Mouse (Mus musculus): ENCODE measurements around the gene Aars2.

Aars2 gene

GRCm38 (mm10) chr17:45544001-45544872, 37.6 kb downstream of the Aars2 start:
- DNase-seq, result no peak

GRCm38 (mm10) chr17:45544873-45545277, 38.2 kb downstream of the Aars2 start:
- DNase-seq, result no peak

DNA sequence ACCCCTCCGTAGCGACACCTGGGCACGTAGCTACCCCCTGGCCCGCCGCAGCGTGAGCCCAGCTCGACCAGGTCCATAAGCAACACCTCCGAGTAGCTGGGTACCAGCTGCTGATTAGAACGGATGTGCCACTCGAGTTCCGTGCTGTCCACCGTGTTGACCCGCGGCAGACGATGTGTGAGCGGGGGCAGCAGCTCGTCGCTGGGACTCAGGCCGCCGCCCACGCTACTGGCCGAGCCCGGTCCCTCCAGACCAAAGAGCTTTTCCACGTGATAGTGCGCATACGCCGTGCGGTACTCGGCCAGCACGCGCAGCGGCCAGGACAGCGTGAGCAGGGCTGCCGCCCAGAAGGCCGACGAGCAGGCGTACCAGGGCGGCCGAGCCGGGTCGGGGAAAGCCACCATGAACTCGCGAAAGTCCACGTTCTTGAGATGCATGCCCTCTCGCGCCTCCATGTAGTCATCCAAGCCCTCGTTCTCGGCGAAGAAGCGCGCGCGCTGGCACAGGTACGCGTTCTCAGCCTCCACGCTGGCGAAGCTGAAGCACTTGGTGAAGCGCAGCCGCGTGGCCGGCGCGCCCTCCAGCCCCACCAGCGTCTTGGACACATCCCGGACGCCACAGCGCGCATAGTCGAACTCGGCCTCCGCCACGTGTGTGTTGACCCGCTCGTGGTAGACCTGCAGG, 38.8 kb downstream of the Aars2 start:
- DNase-seq, result no peak

DNA sequence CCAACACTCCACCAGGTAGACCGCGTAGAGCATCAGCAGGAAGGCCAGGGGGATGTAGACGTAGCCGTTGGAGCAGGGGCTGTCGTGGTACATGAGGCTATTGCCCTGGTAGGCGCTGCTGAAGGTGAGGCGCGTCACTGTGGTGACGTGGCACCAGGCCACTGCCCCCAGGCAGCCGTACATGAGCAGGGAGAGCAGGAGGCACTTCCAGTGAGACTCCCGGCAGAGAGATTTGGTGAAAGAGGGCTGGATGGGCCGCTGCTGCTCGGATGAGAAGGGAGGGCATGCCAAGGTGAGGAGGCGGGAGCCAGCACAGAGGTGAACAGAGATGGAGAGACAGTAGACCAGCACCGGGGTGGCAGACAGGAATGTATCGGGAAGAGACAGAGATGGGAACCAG, 40.3 kb downstream of the Aars2 start:
- DNase-seq, result no peak

DNA sequence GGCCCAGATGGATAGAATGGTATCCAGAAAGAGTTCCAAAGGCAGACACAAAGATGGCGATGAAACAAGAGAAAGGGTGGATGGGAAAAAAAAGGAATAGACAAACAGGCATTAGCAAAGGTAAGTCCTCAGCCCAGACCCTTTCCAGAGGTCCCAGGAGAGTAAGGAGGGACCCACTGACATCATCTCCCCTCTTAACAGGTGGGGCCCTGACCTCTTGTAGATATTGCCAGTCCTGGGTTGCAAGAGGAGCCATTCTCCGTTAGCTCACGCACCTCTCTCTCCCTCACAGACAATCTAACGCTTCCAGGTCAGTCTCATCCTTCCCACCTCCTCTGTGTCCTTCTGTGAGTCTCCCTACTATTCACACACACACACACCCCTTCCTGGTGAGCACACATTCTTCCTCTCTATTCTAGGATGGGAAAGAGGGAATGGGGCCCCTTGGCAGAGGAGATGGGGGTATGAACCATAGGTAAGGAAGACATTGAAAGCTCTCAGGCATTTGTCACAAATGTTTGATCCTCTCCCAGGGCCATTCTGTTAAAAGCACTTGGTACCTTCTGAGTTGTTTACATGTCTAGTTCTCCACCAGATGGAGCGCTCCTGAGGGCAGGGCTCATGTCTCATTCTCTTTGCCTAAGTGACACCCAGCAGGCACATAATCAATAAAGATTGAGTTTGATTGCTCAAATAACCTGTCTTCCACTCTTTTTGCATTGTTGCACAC, 41.0 kb downstream of the Aars2 start:
- no peak for DNase-seq

DNA sequence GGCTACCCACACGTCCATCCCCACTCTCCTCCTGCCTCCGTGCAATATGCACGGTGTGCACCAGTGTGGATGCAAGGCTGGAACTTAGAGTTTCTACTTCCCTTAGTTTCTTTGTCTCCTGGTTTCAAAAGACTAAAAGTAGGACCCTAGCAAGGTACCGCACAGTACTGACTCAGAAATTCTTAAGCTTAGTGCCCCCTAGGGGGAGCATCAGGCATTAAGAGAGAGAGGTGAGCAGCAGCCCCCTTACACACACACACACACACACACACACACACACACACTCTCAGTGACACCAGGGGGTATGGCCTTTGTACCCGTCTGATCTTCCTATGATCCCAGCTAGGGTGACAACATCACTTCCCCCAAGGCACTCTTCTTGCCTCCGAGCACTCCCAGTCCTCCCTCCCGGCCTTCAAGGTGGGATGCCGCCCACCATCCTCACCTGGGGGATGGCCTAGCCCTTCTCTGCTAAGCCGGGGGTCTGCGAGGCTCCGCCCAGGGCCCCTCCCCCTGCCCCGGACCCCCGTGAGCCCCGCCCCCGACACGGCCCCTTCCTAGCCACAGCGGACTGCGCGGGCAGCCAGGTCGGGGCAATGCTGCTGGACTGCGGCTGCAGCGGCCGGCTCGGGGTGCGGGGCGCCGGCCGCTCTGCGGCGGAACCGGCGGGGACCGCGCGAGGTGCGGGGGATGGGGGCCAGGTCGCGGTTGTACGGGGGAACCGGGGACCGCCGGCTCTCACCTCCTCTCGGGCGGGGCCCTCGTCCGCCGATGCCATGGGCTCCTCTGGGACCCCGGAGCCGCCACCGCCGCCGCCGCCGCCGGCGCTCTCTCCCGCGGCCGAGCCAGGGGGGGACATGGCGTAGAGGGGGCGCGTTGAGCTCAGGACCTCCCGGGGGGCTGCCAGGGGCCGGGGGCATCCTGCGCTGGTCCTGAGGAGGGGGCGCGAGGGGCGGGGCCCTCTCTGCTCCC, 42.2 kb downstream of the Aars2 start:
- peak; percentile 74 for DNase-seq

- peak; percentile 78 for DNase-seq
Measured at GRCm38 (mm10) chr17:45549617-45550181, 43.1 kb downstream of the Aars2 start, which contains the start of gene Tmem151b. Gene Tmem151b (minus strand): TSS chr17:45549677.

DNA sequence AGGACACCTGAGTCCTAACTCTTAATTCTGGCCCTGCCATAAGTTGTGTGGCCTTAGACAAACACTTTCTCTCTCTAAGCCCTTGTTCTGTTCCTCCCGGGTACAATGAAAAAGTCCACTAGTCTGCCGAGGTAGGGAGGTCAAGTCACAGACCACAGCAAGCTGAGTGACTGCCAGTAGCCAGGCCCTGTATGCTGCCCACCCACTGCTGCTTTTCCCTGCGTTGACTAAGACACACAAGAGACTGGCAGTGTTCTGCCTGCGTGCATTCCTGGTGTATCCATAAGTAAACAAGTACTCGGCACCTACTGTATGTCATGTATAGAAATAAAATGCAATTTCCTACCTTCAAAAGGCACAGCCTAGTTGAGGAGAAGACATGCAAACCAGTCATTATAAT, 43.6 kb downstream of the Aars2 start:
- no peak for DNase-seq

DNA sequence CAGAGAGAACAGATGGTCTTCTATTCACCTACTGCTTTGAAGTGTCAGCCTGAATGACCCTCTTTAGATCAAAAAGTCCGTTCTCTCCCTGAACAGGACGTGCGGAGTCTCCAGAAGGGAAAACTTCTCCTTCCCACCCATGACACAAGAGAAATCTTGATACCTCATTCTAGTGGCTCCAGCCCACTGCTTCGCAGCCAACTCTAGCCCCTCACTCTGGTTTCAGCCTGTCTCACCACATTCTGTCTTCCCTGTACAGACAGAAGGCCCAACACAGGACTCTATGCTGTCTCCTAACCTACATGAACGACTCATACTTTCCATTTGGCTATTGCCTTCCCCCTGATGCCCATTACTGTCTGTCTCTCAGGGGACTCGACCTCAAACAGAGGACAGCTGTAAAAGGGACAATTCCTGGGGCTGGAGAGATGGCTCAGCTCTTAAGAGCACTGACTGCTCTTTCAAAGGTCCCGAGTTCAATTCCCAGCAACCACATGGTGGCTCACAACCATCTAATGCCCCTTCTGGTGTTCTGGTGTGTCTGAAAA, 44.7 kb downstream of the Aars2 start:
- DNase-seq, result no peak

DNA sequence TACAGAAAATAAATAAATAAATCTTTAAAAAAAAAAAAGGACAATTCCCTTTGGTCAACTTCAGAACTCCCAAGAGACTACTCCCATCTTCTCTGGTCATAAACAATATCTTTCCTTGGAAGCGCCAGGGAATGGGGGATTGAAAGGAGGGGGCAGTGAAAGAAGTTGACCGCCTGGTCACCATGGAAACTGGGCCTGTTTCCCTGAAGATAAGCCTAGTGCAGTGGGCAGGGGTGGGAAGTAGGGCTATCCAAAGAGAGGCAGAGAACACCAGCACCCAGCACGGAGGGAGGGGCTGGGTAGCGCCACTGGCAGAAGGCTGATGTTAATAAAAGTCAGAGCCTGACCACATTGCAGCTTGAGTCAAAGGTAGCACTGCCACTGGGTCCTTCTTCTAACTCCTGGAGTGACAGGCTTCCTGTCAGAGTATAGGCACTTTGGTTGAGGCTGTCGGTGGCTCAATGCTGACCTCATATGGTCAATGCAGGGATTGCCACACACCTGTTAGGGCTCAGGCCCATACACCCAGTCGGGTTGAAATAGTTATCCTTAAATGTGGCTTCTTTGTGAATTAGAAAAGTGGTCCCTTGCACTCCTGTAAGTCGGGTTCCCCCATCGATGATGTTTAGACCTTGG, 45.3 kb downstream of the Aars2 start:
- peak; percentile 88 for DNase-seq

DNA sequence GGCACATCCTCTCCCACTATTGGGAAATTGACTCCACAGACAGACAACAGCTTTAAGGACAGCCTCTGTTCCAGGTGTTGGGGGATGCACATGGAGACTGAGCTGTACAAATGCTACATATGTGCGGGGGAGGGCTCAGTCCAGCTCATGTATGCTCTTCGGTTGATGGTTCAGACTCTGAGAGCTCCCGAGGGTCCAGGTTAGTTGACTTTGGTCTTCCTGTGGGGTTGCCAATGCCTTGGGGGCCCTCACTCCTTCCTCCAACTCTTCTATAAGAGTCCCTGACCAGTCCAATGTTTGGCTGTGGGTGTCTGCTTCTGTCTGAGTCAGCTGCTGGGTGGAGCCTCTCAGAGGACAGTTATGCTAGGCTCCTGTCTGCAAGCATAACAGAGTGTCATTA, 46.4 kb downstream of the Aars2 start:
- DNase-seq, result no peak

- DNase-seq, result no peak
Measured at GRCm38 (mm10) chr17:45554420-45554819, 47.8 kb downstream of the Aars2 start.

- DNase-seq, result peak; percentile 99
Measured at GRCm38 (mm10) chr17:45555452-45556106, 48.9 kb downstream of the Aars2 start, which contains the start of gene Nfkbie. Gene Nfkbie (plus strand): TSS chr17:45555703.

DNA sequence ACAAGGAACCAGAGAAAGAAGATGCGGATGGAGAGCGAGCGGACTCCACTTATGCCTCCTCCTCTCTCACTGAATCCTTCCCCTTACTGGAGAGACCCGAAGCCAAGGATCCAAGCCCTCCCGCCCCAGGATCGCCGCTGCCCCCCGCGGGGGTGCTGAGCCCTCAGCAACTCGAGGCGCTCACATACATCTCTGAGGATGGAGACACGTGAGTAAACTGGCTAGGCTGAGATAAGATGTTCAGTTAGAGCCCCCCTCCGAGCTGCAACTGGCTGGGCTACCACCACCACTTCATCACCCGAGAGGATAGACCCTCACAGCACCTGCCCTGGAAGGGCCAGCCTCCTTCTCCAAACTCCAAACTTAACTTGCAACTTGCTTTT, 49.5 kb downstream of the Aars2 start:
- DNase-seq, result peak; percentile 48

DNA sequence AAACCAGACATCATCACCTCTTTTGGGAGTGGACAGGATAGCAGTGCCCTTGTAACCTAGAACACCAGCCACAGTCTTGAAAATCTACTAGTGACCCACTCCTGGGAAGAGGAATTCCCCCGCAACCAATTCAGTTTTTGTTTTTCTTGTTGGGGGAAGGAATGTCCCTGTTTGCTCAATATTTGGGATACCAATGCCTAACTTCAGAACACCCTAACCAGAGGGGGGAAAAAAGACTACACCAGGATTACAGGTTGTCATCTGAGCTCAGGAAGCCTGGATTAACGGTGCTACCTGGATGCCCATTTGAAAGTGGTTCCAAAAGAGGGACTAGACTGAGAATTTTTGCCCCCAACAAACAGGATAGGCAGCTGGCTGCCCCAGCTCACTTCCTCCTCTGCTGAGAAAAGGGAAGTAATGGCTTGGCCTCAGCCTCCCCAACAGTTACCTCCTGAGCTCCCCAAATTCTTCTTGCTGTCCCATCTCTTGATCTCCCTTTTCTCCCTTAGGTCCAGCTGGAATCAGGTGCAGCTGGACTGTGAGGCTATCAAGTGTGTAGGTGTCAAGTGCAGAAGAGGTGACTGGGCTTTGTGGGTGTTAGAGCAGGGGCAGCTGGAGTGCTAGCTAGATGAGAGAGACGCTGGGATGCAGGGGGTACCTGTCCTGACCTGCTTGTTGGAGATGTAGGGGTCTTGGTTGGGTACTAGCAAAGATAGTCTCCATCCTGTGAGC, 50.0 kb downstream of the Aars2 start:
- peak; percentile 49 for DNase-seq

- peak; percentile 66 for DNase-seq
Measured at GRCm38 (mm10) chr17:45557246-45557824, 50.7 kb downstream of the Aars2 start.

GRCm38 (mm10) chr17:45557998-45558862, 51.6 kb downstream of the Aars2 start:
- DNase-seq, result peak; percentile 62

All from thymus, postnatal 14 days (tissue).